Mouse (Mus musculus) spleen, postnatal 4 days (tissue): Measurements from ENCODE around the gene Gm21904.
"Not testable (repeated sequence)": the region's sequence is repeated elsewhere in the genome, so short reads cannot be mapped to it uniquely, and the experiment has no call there.

ENCODE experiments used
- DNase-seq, 2 experiments: peaks; one replicate each; pipeline ENCODE4 v3.0.0; 2022; ENCODE audit warnings: low spot score in 2 of 2

Gene Gm21904

DNA sequence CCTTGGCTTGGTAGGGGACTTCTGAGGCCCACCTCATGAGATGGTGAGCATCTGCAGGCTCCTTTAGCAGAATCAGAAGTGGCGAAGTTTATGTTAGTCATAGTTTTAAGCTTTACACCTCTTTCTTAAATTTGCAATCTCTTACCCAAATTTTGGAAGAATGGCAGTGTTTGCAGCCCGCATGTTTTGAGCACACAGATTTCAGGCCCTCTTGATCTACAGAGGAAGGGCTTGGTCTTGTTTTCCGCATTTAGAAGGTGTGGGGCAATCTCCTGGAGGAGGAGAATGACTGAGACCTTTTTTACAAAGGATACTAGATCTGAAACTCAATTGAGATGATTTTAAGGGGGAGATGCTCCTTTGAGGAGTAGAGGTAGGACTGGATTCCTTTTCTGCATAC lies at the start of gene Gm21904:
Gm21904 (minus strand) TSS at position 101 of the 400 bp plus-strand sequence.
- DNase-seq: not testable (repeated sequence)

DNA sequence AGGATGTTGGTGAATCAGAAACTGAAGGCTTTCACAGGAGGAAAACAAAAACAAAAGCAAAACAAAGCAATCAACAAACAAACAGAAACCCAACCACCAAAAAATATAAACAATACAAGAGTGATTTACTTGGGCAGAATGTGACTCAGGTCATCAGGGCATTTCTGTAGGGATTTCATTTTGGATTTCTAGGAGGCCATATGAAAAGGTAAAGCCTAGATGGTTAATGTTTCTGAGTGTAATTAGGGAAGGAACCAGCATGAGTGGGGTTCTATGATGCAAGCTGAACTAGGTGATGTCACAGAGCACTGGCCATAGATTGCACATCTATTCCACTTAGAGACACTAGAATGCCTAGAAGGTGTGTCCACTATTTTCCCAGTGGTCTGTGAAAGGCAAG lies 28.4 kb upstream of the Gm21904 start, which contains the start of the genes Gm20772 and Gm20831:
Gm20772 (plus strand) TSS at position 301 of the 400 bp plus-strand sequence.
Gm20831 (plus strand) TSS at position 301 of the 400 bp plus-strand sequence.
- not testable (repeated sequence) for DNase-seq
